Mouse (Mus musculus) heart, postnatal 0 days (tissue): ENCODE data around the gene Sipa1l3.

Source experiments
- CTCF ChIP-seq: IDR thresholded peaks from 2 replicates; pipeline ENCODE4 v1.5.1; 2016; ENCODE audit warnings: antibody characterized with exemption, control low read depth, low read depth
- EP300 ChIP-seq: IDR thresholded peaks from 2 replicates; pipeline ENCODE4 v1.6.1; 2016; ENCODE audit warnings: antibody characterized with exemption, low read depth

GRCm38 (mm10) chr7:29283876-29284275 is 234.6 kb downstream of the Sipa1l3 start:
- no peak for TF ChIP-seq CTCF
- no peak for TF ChIP-seq EP300
